Mouse (Mus musculus): ENCODE data around the gene Plppr3.

The Plppr3 gene

DNA sequence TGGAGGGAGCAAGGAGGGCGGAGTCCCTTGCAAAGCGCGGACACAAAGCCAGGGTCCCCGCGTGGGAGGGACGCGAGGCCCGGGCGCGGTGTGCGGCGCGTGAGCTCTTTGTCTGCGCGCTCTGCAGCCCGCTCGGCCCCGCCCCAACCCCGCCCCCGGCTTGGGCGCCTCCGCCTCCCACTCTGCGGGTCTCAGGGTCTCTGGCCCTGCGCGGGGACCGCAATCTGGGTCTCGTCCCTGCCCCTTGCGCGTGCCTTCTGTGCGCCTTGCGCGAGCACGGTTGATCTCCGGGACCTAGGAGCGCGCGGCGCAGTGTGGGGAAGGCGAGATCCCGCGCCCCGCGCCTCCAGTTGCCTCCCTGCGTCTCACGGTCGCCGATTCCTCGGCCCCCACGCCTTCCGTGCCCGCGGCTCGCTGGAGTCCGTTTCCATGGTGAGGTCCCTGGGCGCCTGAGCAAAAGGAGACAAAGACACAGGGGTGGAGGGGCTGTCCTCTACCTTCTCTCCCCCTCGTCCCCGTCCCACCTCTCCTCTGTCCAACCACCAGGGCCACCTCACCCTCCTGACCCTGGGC is at the start of gene Plppr3, which contains the start of gene Prtn3:
Gene Plppr3, minus strand, starts transcription at position 345 of the 573 bp plus-strand sequence.
Gene Prtn3, plus strand, starts transcription at position 187 of the 573 bp plus-strand sequence.
- no peak for DNase-seq

GRCm38 (mm10) chr10:79921572-79921971 is 47.1 kb upstream of the Plppr3 start:
- DNase-seq: no peak

- no peak for DNase-seq
Observed at GRCm38 (mm10) chr10:79920958-79921535, 46.6 kb upstream of the Plppr3 start, which contains the start of gene R3hdm4. R3hdm4 (minus strand) TSS chr10:79921208.

- DNase-seq: no peak
Observed at GRCm38 (mm10) chr10:79920056-79920890, 45.8 kb upstream of the Plppr3 start.

DNA sequence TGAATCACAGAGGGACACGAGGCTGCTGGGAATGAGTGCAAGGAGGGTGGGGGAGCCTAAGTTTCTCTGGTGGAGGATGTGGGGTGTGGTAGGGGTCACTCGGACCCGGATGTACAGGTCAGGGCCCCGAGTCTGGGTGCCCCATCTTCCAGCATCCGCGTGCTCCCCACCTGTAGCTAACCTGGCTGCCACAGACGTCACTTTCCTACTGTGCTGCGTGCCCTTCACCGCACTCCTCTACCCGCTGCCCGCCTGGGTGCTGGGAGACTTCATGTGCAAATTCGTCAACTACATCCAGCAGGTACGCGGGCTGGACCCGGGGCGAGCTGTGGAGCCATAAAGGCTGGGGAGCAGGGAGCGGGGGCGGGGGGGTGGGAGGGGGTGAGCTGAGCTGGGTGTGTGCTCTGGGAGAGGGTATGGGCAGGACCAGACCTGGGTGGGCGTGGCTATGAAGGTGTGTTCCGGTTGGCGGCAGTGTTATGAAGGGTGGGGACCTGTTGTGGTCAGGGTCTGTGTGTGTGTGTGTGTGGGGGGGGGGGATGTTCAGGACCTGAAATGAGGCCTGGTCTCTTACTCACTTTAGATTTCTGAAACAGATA is 44.9 kb upstream of the Plppr3 start:
- peak; percentile 57 for DNase-seq

GRCm38 (mm10) chr10:79918231-79919078 is 44.0 kb upstream of the Plppr3 start:
- peak; percentile 71 for DNase-seq

DNA sequence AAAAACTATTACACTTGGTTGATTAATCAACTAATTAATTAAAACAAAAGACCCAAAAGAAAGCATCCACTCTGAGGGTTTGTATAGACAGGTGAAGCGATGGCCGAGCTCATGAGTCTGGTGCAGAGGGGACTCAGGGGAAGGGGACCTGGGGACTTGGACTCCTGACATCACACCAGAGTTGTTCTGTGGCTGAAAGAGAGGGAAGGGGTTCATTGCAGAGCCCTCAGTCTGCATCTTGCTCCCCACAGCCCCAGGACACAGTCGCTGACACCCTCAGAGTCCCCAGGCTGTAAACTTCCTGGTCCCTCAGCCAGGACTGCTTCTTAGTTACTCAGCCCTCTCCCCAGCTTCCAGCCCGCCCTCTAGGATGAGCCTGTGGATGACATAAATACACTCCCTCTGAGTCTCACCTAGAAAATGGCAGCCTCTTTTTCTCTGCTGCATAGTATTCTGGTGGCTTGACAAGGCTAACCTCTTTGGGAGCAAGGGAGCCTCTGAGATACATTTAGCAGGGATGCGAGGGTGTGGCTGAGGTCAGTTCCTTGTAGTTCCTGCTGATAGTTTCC is 43.2 kb upstream of the Plppr3 start:
- no peak for DNase-seq

GRCm38 (mm10) chr10:79916808-79917531 is 42.5 kb upstream of the Plppr3 start, which contains the start of gene Kiss1r:
Kiss1r (plus strand) TSS chr10:79916971.
- peak; percentile 94 for DNase-seq

DNA sequence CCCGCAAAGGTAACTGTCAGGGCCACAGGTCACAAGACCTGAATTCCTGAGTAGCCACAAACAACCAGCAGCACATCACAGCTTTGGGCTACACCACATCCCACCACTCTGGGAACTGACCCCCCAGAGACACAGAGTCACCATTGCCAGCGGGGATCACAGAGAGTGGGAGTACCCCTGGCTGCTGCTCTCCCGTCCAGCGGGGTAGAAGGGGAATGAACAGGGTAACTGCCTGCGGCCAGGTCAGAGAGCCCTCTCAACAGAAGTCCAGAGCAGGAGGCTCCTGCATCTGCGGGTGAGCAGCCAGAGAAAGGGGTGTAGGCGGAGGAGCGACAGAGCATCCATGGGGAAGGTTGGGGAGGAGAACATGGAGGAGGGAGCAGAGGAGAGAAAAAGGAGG is 41.6 kb upstream of the Plppr3 start:
- DNase-seq: no peak

DNA sequence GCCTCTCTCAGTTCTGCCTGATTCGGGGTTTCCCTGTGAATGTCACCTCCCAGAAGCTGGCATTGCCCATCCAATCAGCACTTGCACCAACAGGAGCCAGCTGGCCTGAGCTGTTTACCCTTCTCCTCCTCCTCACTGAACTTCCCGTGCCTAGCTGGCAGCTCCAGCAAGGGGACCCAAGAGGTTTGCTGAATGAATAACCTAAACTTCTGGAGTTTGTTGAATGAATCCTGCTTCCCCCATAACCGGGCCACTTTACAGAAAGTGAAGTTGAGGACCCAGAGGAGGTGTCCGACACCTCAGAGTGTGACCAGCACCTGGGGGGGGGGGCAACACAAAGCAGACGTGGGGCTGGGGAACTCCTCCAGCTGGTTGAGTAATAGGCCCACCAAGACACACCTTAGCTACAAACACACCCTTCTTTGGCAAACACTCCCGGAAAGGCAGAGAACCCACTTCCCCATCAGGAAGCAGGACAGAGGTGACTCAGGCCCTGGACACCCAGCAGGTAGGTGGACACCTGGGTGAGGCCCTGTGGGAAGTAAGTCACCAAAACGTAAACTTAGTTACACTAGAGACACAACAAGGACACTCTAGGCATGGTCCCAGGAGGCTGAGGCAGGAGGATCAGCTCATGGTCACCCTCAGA is 40.6 kb upstream of the Plppr3 start:
- DNase-seq: no peak

DNA sequence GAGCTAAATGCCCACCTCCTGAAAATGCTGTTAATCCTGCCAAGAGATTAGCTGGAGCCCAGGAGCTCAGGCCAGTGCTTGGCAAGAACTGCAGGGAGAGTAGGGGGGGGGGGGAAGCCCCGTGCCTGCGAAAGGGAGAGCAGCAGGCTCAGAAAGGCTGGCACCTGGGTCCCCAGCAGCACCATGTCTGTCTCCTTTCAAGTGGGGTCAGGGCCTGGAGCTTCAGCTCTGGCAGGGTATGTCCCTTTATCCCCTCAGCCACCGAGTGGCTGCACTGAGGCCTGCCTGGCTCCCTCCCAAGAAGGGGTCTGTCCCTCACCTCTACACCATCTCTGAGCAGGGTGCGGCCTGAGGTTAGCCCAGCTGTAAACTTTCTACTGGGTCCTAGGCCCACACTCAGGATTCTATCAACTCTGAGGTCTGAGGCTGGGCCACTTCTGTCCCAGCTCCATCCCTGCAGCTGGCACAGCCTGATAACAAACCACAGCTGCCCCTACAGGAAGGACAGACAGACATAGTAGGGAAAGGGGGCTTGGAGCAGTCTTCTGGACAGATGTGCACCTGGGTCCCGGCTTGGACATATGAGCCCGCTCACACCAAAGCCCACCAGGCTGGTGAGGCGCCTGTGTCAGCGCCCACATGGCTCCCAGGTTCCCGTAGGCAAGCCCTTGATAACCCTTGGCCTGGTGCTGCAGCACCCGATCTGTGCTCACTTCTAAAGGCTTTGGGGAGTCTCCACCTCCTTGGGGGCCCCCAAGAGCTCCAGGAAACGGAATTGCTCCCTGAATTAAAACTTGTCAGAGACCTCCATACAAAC is 39.9 kb upstream of the Plppr3 start:
- no peak for DNase-seq

DNA sequence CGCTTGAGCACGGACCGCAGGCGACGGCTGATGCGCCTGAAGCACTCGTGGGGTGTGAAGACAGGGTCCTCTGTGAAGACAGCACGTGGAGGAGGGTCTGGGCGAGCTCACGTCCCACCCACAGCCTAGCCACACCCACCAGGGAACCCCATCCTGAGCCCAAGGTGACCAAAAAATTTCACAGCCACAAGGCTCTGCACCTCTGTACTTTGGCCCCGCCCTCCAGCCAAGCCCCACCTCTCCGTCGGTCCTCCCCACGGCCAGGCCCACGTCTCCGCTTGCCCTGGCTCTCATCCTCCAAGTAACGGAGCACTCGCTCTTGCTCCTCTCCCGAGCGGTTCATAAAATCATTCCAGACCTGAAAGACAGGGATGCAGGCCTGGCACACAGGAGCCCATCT is 38.0 kb upstream of the Plppr3 start:
- DNase-seq: no peak

DNA sequence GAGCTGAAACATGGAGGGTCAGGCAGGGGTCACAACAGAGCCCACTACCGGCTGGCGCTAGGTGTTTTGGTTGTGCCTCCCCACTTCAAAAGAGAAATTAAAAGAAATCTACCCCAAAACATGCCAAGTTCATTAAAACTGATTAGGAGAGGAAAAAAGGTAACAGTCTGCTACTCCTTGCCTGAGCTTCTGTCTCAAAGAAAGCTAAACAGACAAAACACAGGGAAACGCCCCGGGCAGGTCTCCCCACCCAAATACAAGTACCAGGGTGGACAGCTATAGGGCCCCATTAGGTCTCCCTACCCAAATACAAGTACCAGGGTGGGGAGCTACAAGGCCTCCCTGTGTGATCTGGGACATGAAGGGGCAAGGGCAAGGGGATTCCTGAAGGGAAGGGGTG is 36.1 kb upstream of the Plppr3 start, which contains the start of gene Gm26602:
Gene Gm26602, plus strand, starts transcription at position 301 of the 400 bp plus-strand sequence.
- no peak for DNase-seq

DNA sequence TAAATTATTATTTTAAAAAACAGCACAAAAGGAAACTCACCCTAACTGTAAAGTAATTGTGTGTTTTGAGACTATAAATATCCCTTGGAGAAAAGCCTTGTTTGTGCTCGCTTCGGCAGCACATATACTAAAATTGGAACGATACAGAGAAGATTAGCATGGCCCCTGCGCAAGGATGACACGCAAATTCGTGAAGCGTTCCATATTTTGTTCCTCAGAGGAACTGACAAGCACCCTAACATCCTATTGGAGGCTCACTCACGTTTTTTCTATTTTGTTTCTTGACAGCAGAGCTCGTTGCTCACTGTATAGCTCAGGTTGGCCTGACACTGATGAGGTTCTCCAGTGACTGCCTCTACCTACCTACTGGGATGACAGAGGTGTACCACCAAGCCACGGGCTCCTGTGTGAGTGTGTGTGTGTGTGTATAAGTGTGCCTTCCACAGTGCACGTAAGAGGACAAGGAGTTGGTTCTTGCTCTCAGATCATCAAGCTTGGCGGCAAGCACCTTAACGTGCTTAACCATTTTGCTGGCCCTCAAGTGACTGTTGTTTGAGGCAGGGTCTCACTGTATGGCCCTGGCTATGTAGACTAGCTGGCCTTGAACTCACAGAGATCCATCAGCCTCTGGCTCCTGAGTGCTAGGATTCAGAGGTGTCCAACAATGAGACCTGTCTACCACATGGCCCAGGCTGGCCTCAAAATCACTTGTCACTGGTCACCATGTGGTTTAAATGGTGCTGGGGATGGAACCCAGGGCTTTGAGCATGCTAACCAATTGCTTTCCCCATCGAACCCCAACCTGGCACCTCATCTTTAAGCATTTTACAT is 34.9 kb upstream of the Plppr3 start:
- DNase-seq: no peak

GRCm38 (mm10) chr10:79908167-79909091 is 34.0 kb upstream of the Plppr3 start, which contains the start of gene Med16:
Med16 (minus strand) TSS chr10:79908923.
- DNase-seq: peak; percentile 99

DNA sequence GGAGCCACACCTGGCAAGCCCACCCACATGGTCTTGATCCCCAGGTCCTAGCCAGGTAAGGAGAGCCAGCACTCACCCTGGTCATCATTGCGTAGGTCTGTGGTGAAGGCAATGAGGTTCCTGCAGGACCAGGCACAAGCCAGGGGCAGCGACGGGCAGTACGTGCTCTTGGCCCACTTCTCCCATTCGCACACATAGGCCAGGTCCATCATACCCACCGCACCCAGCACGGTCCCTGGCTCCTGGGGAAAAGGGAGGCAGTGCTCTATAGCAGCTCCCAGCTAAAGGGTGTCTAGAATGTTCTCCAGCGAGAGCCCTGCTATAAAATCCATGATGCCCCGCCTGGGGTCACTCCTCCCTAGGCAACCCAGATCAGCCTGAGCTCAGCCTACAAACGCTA is 33.0 kb upstream of the Plppr3 start:
- DNase-seq: no peak

DNA sequence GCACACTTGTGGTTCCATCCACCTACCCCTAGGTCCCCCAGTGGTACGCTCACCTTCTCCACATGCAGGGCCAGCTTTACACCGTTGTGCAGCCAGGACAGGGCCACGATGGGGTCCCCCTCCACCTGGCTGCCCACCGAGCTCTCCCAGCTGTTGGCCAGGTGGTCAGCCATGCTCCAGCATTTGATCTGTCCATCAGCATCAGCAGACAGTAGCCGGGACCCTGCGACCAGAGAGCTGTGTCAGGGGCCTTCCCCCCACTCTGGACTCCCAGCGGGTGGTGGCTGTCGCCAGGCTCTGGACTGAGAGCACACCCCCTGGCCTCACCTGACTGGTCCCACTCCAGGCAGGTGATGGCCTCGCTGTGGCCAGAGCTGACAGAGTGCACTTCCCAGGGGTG is 32.3 kb upstream of the Plppr3 start:
- DNase-seq: no peak

DNA sequence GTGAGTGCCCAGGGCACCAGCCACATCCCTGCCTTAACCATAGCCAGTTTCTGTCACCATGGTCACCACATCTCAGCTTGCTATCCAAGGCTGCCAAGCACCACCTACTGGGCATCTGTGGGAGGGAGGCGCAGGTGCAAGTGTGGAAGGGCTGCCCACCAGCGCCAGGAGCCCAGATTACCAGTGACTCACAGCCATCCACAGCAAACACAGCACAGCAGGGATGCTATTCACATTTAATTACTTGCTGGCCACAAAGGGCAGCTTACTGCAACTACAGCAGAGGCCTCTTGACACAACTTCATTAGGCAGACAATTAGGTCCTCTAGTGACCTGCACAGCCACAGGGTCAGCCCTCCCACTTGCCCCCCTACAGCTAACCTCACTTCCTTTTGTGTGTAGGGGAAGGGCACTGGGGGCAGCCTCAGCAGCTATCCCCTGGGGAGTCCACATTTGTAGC is 26.5 kb upstream of the Plppr3 start:
- DNase-seq: no peak

All from lung, postnatal 10 days (tissue).